Mouse (Mus musculus): Measurements from ENCODE around the gene P2rx7.

The P2rx7 gene

GRCm38 (mm10) chr5:122693431-122694207 lies 49.9 kb downstream of the P2rx7 start:
- no peak for DNase-seq (ENCODE audit: low spot score)

GRCm38 (mm10) chr5:122695516-122695915 lies 51.8 kb downstream of the P2rx7 start:
- no peak for DNase-seq (ENCODE audit: low spot score)

GRCm38 (mm10) chr5:122698041-122698700 lies 54.5 kb downstream of the P2rx7 start:
- no peak for DNase-seq (ENCODE audit: low spot score)

GRCm38 (mm10) chr5:122698701-122699060 lies 55.0 kb downstream of the P2rx7 start:
- no peak for DNase-seq (ENCODE audit: low spot score)

- no peak for DNase-seq (ENCODE audit: low spot score)
Observed at GRCm38 (mm10) chr5:122700109-122700836, 56.6 kb downstream of the P2rx7 start.

- DNase-seq (ENCODE audit: low spot score) = no peak
Observed at GRCm38 (mm10) chr5:122700837-122701212, 57.1 kb downstream of the P2rx7 start.

- DNase-seq (ENCODE audit: low spot score) = no peak
Observed at GRCm38 (mm10) chr5:122702156-122702555, 58.4 kb downstream of the P2rx7 start.

- no peak for DNase-seq (ENCODE audit: low spot score)
Observed at GRCm38 (mm10) chr5:122703574-122703973, 59.9 kb downstream of the P2rx7 start.

GRCm38 (mm10) chr5:122704571-122704970 lies 60.9 kb downstream of the P2rx7 start:
- DNase-seq (ENCODE audit: low spot score) = no peak

- no peak for DNase-seq (ENCODE audit: low spot score)
Observed at GRCm38 (mm10) chr5:122705174-122705573, 61.5 kb downstream of the P2rx7 start.

- no peak for DNase-seq (ENCODE audit: low spot score)
Observed at GRCm38 (mm10) chr5:122706917-122707275, 63.2 kb downstream of the P2rx7 start.

GRCm38 (mm10) chr5:122707276-122708181 lies 63.8 kb downstream of the P2rx7 start, which contains the start of gene P2rx4:
Gene P2rx4, plus strand, starts transcription at chr5:122707544.
- peak; percentile 71 for DNase-seq (ENCODE audit: low spot score)

GRCm38 (mm10) chr5:122708819-122709218 lies 65.1 kb downstream of the P2rx7 start:
- DNase-seq (ENCODE audit: low spot score) = no peak

- no peak for DNase-seq (ENCODE audit: low spot score)
Observed at GRCm38 (mm10) chr5:122715723-122716122, 72.0 kb downstream of the P2rx7 start.

- DNase-seq (ENCODE audit: low spot score) = no peak
Observed at GRCm38 (mm10) chr5:122716793-122717192, 73.1 kb downstream of the P2rx7 start.

GRCm38 (mm10) chr5:122718400-122718799 lies 74.7 kb downstream of the P2rx7 start:
- DNase-seq (ENCODE audit: low spot score) = no peak

- peak; percentile 29 for DNase-seq (ENCODE audit: low spot score)
Observed at GRCm38 (mm10) chr5:122719168-122719567, 75.5 kb downstream of the P2rx7 start.

- no peak for DNase-seq (ENCODE audit: low spot score)
Observed at GRCm38 (mm10) chr5:122725453-122725852, 81.7 kb downstream of the P2rx7 start.

GRCm38 (mm10) chr5:122726068-122726467 lies 82.4 kb downstream of the P2rx7 start:
- DNase-seq (ENCODE audit: low spot score) = peak; percentile 42

GRCm38 (mm10) chr5:122726595-122726994 lies 82.9 kb downstream of the P2rx7 start:
- no peak for DNase-seq (ENCODE audit: low spot score)

GRCm38 (mm10) chr5:122727096-122727495 lies 83.4 kb downstream of the P2rx7 start:
- DNase-seq (ENCODE audit: low spot score) = no peak

GRCm38 (mm10) chr5:122730776-122731175 lies 87.1 kb downstream of the P2rx7 start:
- DNase-seq (ENCODE audit: low spot score) = no peak
